Mouse (Mus musculus): ENCODE measurements around the gene Sipa1.

- TF ChIP-seq GATA1 (IDR thresholded peaks at IDR 0.05; ENCODE audit: borderline replicate concordance, low read length) (no peak), FLI1 (IDR thresholded peaks at IDR 0.05; ENCODE audit: low read length) (no peak)
These were observed 38.2 kb downstream of the Sipa1 start for GRCm38 (mm10) chr19:5625311-5625710.
